Mouse (Mus musculus) heart, postnatal 14 days (tissue): ENCODE data around the gene Lta. TPM values are rescaled to one million over a fixed set of nuclear protein-coding genes. Genes with fewer than 3 reads are reported as not detected.

ENCODE experiments used
- DNase-seq, 2 experiments: peaks; one replicate each; pipeline ENCODE4 v3.0.0; 2021 to 2022
- intact Hi-C: fragments of 180-260 bp; cut with DNase I; formaldehyde crosslinking; loops from one replicate; pipeline ENCODE4 v1.15.1; 2025
- total RNA-seq, 2 experiments: library from RNA; stranded (reverse); gene quantifications; 2 replicates each; pipeline ENCODE4 v1.2.3; 2021

Lta gene
- total RNA-seq, 2 experiments from 2014 or later, result 0.20 TPM; not detected in 1

GRCm38 (mm10) chr17:35193881-35194843 lies 11.0 kb downstream of the Lta start, which contains the start of gene Ltb:
Ltb (plus strand) TSS chr17:35194439.
- no peak for DNase-seq
- intact Hi-C loops, result no loop called here

GRCm38 (mm10) chr17:35192924-35193323 lies 12.2 kb downstream of the Lta start:
- no peak for DNase-seq
- intact Hi-C loops, result no loop called here

GRCm38 (mm10) chr17:35191723-35192122 lies 13.4 kb downstream of the Lta start:
- intact Hi-C loops, result no loop called here
- DNase-seq, result no peak

GRCm38 (mm10) chr17:35190096-35190495 lies 15.1 kb downstream of the Lta start:
- no peak for DNase-seq
- intact Hi-C loops, result no loop called here

GRCm38 (mm10) chr17:35189186-35189585 lies 16.0 kb downstream of the Lta start:
- intact Hi-C loops, result no loop called here
- no peak for DNase-seq

- intact Hi-C loops, result no loop called here
- DNase-seq, result no peak
These were observed 17.1 kb downstream of the Lta start, which contains the start of gene Lst1 for GRCm38 (mm10) chr17:35187959-35188610. Lst1 (minus strand) TSS chr17:35188439.

- intact Hi-C loops, result no loop called here
- no peak for DNase-seq
These were observed 17.8 kb downstream of the Lta start for GRCm38 (mm10) chr17:35187345-35187744.

- DNase-seq, result no peak
- intact Hi-C loops, result no loop called here
These were observed 18.5 kb downstream of the Lta start for GRCm38 (mm10) chr17:35186681-35187080.

GRCm38 (mm10) chr17:35185639-35186611 lies 19.2 kb downstream of the Lta start:
- DNase-seq, result peak; percentile 70 to 78
- intact Hi-C loops, result no loop called here

GRCm38 (mm10) chr17:35180093-35180492 lies 25.1 kb downstream of the Lta start:
- intact Hi-C loops, result no loop called here
- DNase-seq, result no peak

- DNase-seq, result peak; percentile 83 to 86
- intact Hi-C loops, result loop anchor here (1.0 kb wide), 1 partner anchor 54 kb away; no protein-coding TSS in a partner anchor
These were observed 26.6 kb downstream of the Lta start for GRCm38 (mm10) chr17:35178528-35178927.

GRCm38 (mm10) chr17:35175968-35176367 lies 29.2 kb downstream of the Lta start, which contains the start of gene Aif1:
Aif1 (minus strand) TSS chr17:35176068.
- intact Hi-C loops, result no loop called here
- DNase-seq, result no peak

GRCm38 (mm10) chr17:35175382-35175781 lies 29.8 kb downstream of the Lta start:
- intact Hi-C loops, result no loop called here
- no peak for DNase-seq

- intact Hi-C loops, result no loop called here
- DNase-seq, result no peak
These were observed 30.8 kb downstream of the Lta start for GRCm38 (mm10) chr17:35174201-35174977.

GRCm38 (mm10) chr17:35173329-35173728 lies 31.8 kb downstream of the Lta start:
- no peak for DNase-seq
- intact Hi-C loops, result no loop called here

GRCm38 (mm10) chr17:35172445-35173234 lies 32.5 kb downstream of the Lta start:
- no peak for DNase-seq

GRCm38 (mm10) chr17:35168541-35169207 lies 36.5 kb downstream of the Lta start:
- no peak for DNase-seq
- intact Hi-C loops, result no loop called here

More at GRCm38 (mm10) chr17:35172445-35173234, 32.5 kb downstream of the Lta start:
- intact Hi-C loops, result no loop called here

GRCm38 (mm10) chr17:35167794-35168193 lies 37.4 kb downstream of the Lta start:
- intact Hi-C loops, result no loop called here

More at GRCm38 (mm10) chr17:35167794-35168193, 37.4 kb downstream of the Lta start:
- DNase-seq, result no peak
